Mouse (Mus musculus): ENCODE data around the gene Fxyd4. TPM values are rescaled to one million over a fixed set of nuclear protein-coding genes. Genes with fewer than 3 reads are reported as not detected.

Gene Fxyd4
- polyA plus RNA-seq, 1 experiment = 0.64 TPM

GRCm38 (mm10) chr6:117956851-117957501 lies 19.5 kb upstream of the Fxyd4 start:
- Histone ChIP-seq H3K27me3 (ENCODE audit: control insufficient read depth, insufficient read depth, insufficient read length) (no peaks in the 10 kb centered on the region), H3ac (ENCODE audit: control insufficient read depth, insufficient read length) (no peak overlapping the region), H3K4me3 (no peak overlapping the region), H3K4me2 (ENCODE audit: low read depth) (no peak overlapping the region), H3K79me2 (ENCODE audit: control insufficient read depth, insufficient read depth) (no peaks in the 10 kb centered on the region), H3K36me3 (ENCODE audit: control insufficient read depth, insufficient read depth) (no peaks in the 10 kb centered on the region)
- TF ChIP-seq POLR2AphosphoS2 (IDR thresholded peaks at IDR 0.05; ENCODE audit: insufficient read length, low read depth) (no peak), MYOG (IDR thresholded peaks at IDR 0.05; ENCODE audit: control insufficient read depth in 1 of 3, insufficient read depth in 1 of 3, insufficient read length in 2 of 3, low read depth in 2 of 3) (no peak), SRF (IDR thresholded peaks at IDR 0.05; ENCODE audit: control insufficient read depth, insufficient read length, low read depth) (no peak), POLR2A (IDR thresholded peaks at IDR 0.05; ENCODE audit: insufficient read length, low read depth) (no peak), TCF12 (IDR thresholded peaks at IDR 0.05; ENCODE audit: insufficient read depth, poor library complexity, severe bottlenecking) (no peak), CEBPB (IDR thresholded peaks at IDR 0.05; ENCODE audit: insufficient read depth, poor library complexity, severe bottlenecking) (no peak), TCF3 (IDR thresholded peaks at IDR 0.05; ENCODE audit: insufficient read length, low read depth) (no peak), E2F4 (IDR thresholded peaks at IDR 0.05; ENCODE audit: insufficient read depth) (no peak), USF1 (IDR thresholded peaks at IDR 0.05; ENCODE audit: low read depth) (no peak), MAX (IDR thresholded peaks at IDR 0.05; ENCODE audit: low read depth) (no peak), MYOD1 (IDR thresholded peaks at IDR 0.05; ENCODE audit: control insufficient read depth in 1 of 3, insufficient read length in 2 of 3, low read depth in 2 of 3) (no peak), REST (IDR thresholded peaks at IDR 0.05; ENCODE audit: insufficient read depth, insufficient read length) (no peak)

GRCm38 (mm10) chr6:117956161-117956560 lies 18.7 kb upstream of the Fxyd4 start:
- H3K36me3 ChIP-seq (ENCODE audit: control insufficient read depth, insufficient read depth) = no peaks in the 10 kb centered on the region
- no peaks in the 10 kb centered on the region for H3K79me2 ChIP-seq (ENCODE audit: control insufficient read depth, insufficient read depth)
- no peak overlapping the region for H3ac ChIP-seq (ENCODE audit: control insufficient read depth, insufficient read length)
- no peaks in the 10 kb centered on the region for H3K27me3 ChIP-seq (ENCODE audit: control insufficient read depth, insufficient read depth, insufficient read length)
- H3K4me2 ChIP-seq (ENCODE audit: low read depth) = no peak overlapping the region
- no peak for TF ChIP-seq TCF3 (IDR thresholded peaks at IDR 0.05; ENCODE audit: insufficient read length, low read depth)
- TF ChIP-seq POLR2A (IDR thresholded peaks at IDR 0.05; ENCODE audit: insufficient read length, low read depth) = no peak
- no peak for TF ChIP-seq MYOG (IDR thresholded peaks at IDR 0.05; ENCODE audit: control insufficient read depth in 1 of 3, insufficient read depth in 1 of 3, insufficient read length in 2 of 3, low read depth in 2 of 3)
- TF ChIP-seq REST (IDR thresholded peaks at IDR 0.05; ENCODE audit: insufficient read depth, insufficient read length) = no peak
- TF ChIP-seq USF1 (IDR thresholded peaks at IDR 0.05; ENCODE audit: low read depth) = no peak
- no peak for TF ChIP-seq TCF12 (IDR thresholded peaks at IDR 0.05; ENCODE audit: insufficient read depth, poor library complexity, severe bottlenecking)
- no peak for TF ChIP-seq SRF (IDR thresholded peaks at IDR 0.05; ENCODE audit: control insufficient read depth, insufficient read length, low read depth)
- TF ChIP-seq POLR2AphosphoS2 (IDR thresholded peaks at IDR 0.05; ENCODE audit: insufficient read length, low read depth) = no peak
- TF ChIP-seq MYOD1 (IDR thresholded peaks at IDR 0.05; ENCODE audit: control insufficient read depth in 1 of 3, insufficient read length in 2 of 3, low read depth in 2 of 3) = no peak
- no peak for TF ChIP-seq MAX (IDR thresholded peaks at IDR 0.05; ENCODE audit: low read depth)
- H3K4me3 ChIP-seq = no peak overlapping the region

- H3K79me2 ChIP-seq (ENCODE audit: control insufficient read depth, insufficient read depth) = no peaks in the 10 kb centered on the region
- H3K4me3 ChIP-seq = no peak overlapping the region
- no peak overlapping the region for H3K4me2 ChIP-seq (ENCODE audit: low read depth)
- H3ac ChIP-seq (ENCODE audit: control insufficient read depth, insufficient read length) = no peak overlapping the region
- no peaks in the 10 kb centered on the region for H3K27me3 ChIP-seq (ENCODE audit: control insufficient read depth, insufficient read depth, insufficient read length)
- TF ChIP-seq TCF12 (IDR thresholded peaks at IDR 0.05; ENCODE audit: insufficient read depth, poor library complexity, severe bottlenecking) (no peak), MYOG (IDR thresholded peaks at IDR 0.05; ENCODE audit: control insufficient read depth in 1 of 3, insufficient read depth in 1 of 3, insufficient read length in 2 of 3, low read depth in 2 of 3) (no peak), TCF3 (IDR thresholded peaks at IDR 0.05; ENCODE audit: insufficient read length, low read depth) (no peak), POLR2AphosphoS2 (IDR thresholded peaks at IDR 0.05; ENCODE audit: insufficient read length, low read depth) (no peak)
- H3K36me3 ChIP-seq (ENCODE audit: control insufficient read depth, insufficient read depth) = no peaks in the 10 kb centered on the region
These were observed 14.8 kb upstream of the Fxyd4 start for GRCm38 (mm10) chr6:117952330-117952729.

GRCm38 (mm10) chr6:117943899-117944298 lies 6.4 kb upstream of the Fxyd4 start:
- no peak for TF ChIP-seq POLR2AphosphoS2 (IDR thresholded peaks at IDR 0.05; ENCODE audit: insufficient read length, low read depth)
- no peak for TF ChIP-seq MAX (IDR thresholded peaks at IDR 0.05; ENCODE audit: low read depth)
- no peak for TF ChIP-seq TCF12 (IDR thresholded peaks at IDR 0.05; ENCODE audit: insufficient read depth, poor library complexity, severe bottlenecking)
- no peak for TF ChIP-seq TCF3 (IDR thresholded peaks at IDR 0.05; ENCODE audit: insufficient read length, low read depth)
- TF ChIP-seq USF1 (IDR thresholded peaks at IDR 0.05; ENCODE audit: low read depth) = no peak
- TF ChIP-seq CEBPB (IDR thresholded peaks at IDR 0.05; ENCODE audit: insufficient read depth, poor library complexity, severe bottlenecking) = no peak
- no peak for TF ChIP-seq MYOG (IDR thresholded peaks at IDR 0.05; ENCODE audit: control insufficient read depth in 1 of 3, insufficient read depth in 1 of 3, insufficient read length in 2 of 3, low read depth in 2 of 3)
- TF ChIP-seq MYOD1 (IDR thresholded peaks at IDR 0.05; ENCODE audit: control insufficient read depth in 1 of 3, insufficient read length in 2 of 3, low read depth in 2 of 3) = no peak
- TF ChIP-seq SRF (IDR thresholded peaks at IDR 0.05; ENCODE audit: control insufficient read depth, insufficient read length, low read depth) = no peak
- Histone ChIP-seq H3K36me3 (ENCODE audit: control insufficient read depth, insufficient read depth) (no peaks in the 10 kb centered on the region), H3K4me2 (ENCODE audit: low read depth) (no peak overlapping the region), H3K4me3 (no peak overlapping the region), H3K27me3 (ENCODE audit: control insufficient read depth, insufficient read depth, insufficient read length) (no peaks in the 10 kb centered on the region), H3K79me2 (ENCODE audit: control insufficient read depth, insufficient read depth) (no peaks in the 10 kb centered on the region), H3ac (ENCODE audit: control insufficient read depth, insufficient read length) (no peak overlapping the region)

GRCm38 (mm10) chr6:117942769-117943168 lies 5.3 kb upstream of the Fxyd4 start:
- Histone ChIP-seq H3K4me2 (ENCODE audit: low read depth) (no peak overlapping the region), H3K4me3 (no peak overlapping the region), H3K79me2 (ENCODE audit: control insufficient read depth, insufficient read depth) (no peaks in the 10 kb centered on the region), H3K36me3 (ENCODE audit: control insufficient read depth, insufficient read depth) (no peaks in the 10 kb centered on the region), H3K27me3 (ENCODE audit: control insufficient read depth, insufficient read depth, insufficient read length) (no peaks in the 10 kb centered on the region), H3ac (ENCODE audit: control insufficient read depth, insufficient read length) (no peak overlapping the region)
- TF ChIP-seq POLR2A (IDR thresholded peaks at IDR 0.05; ENCODE audit: insufficient read length, low read depth) (no peak), REST (IDR thresholded peaks at IDR 0.05; ENCODE audit: insufficient read depth, insufficient read length) (no peak), MAX (IDR thresholded peaks at IDR 0.05; ENCODE audit: low read depth) (no peak), MYOG (IDR thresholded peaks at IDR 0.05; ENCODE audit: control insufficient read depth in 1 of 3, insufficient read depth in 1 of 3, insufficient read length in 2 of 3, low read depth in 2 of 3) (no peak), TCF3 (IDR thresholded peaks at IDR 0.05; ENCODE audit: insufficient read length, low read depth) (no peak), CEBPB (IDR thresholded peaks at IDR 0.05; ENCODE audit: insufficient read depth, poor library complexity, severe bottlenecking) (no peak), SRF (IDR thresholded peaks at IDR 0.05; ENCODE audit: control insufficient read depth, insufficient read length, low read depth) (no peak), USF1 (IDR thresholded peaks at IDR 0.05; ENCODE audit: low read depth) (no peak), TCF12 (IDR thresholded peaks at IDR 0.05; ENCODE audit: insufficient read depth, poor library complexity, severe bottlenecking) (no peak), MYOD1 (IDR thresholded peaks at IDR 0.05; ENCODE audit: control insufficient read depth in 1 of 3, insufficient read length in 2 of 3, low read depth in 2 of 3) (no peak), E2F4 (IDR thresholded peaks at IDR 0.05; ENCODE audit: insufficient read depth) (no peak), POLR2AphosphoS2 (IDR thresholded peaks at IDR 0.05; ENCODE audit: insufficient read length, low read depth) (no peak)

Data from myocyte (in vitro differentiated cells).